Mouse (Mus musculus) ZHBTc4 (cell line): ENCODE data around the gene Tbc1d15.

Source experiments
- DNase-seq: peaks from one replicate; pipeline ENCODE4 v3.0.0-alpha.2; 2011; ENCODE audit warnings: low read depth, low spot score

Tbc1d15 gene

DNA sequence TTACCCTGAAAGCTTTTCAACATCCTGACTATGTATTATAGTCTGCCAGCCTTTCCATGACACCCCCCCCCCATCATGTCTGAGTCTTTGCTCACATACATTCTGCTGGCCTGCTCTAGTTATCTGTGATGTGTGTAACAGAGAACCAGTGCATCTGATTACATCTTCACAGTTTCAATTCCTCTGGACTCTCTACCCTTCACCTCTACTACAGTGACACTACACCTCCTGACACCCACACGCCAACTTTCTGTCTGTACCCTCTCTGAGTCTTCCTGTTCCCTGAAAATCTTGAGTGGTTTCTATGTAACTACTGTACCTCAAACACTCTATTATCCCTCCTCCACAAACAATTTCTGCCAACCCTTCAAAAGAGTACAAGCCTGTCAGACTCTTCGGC is 5.8 kb downstream of the Tbc1d15 start:
- no peak for DNase-seq

DNA sequence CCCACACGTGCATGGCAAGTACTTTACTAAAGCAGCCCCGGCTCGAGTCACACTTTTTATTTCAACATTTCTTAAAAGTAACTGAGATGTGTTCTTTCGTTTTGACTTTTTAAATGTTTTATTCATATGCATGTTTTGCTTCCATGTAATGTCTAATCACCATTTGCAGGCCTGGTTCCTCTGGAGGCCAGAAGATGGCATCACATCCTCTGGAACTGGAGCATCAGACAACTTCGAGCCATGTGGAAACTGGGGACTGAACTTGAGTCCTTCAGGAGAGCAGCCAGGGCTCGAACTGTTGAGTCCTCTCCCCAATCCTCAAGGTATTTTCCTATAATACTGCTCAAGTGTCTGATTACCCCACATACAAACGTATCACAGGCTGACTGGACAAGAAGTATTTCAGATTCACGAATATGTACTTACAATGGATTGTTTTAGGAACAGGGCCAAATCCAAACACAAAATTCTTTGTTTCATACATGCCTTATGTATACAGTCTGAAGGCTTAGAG is 10.1 kb downstream of the Tbc1d15 start:
- peak; percentile 29 for DNase-seq

DNA sequence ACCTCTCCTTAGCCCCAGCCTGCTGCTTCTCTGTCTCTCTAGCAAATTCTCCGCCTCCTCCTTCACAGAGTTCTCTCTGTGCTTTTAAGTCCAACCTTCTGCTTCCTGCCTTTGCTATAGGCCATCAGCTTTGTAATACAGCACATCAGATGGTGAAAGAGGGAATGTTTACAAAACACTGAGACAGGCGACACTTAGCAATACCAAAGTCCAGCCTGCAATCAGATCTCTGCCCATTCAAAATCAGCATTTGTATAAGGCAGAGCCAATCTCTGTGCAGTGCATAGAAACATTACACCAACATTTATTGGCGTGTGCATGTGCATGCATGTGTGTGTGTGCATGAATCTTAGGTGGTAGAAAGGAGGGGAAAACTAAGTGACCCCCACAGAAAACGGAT is 13.3 kb downstream of the Tbc1d15 start:
- DNase-seq = no peak

DNA sequence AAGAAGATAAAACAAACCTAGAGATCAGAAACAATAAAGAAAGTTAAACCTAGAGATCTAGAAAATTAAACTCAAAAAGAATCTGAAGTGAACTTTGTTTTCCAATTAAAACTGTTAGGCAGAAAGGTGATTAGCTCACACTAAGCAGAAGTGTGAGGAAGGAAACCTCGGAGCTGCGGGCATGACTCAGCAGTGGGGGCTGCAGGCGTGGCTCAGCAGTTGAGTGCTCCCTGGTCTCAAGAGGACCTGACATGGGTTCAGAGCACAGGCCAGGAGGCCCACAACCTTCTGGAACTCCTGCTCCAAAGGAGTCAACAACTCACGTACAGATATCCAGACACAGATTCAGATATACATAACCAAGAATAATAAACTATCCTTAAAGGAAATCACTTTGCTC is 14.5 kb downstream of the Tbc1d15 start:
- no peak for DNase-seq

DNA sequence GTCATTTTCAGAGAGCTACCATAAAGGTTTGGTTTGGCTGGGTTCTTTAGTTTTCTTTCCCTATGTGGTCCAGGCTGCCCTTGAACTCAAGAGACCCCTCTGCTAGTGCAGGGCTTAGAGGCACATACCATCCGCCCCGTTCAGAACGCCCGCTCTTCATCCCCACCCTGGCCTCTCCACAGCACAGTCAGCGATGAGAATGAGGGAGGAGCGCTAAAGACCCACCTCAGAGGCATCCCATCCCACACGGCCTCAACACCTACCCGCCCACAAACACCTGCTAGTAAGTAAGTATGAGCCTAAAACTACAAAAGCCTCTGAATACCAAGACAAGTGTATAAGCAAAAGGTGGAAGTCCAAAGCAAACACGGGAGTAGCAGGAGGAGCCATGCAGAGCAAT is 15.8 kb downstream of the Tbc1d15 start:
- DNase-seq = no peak

DNA sequence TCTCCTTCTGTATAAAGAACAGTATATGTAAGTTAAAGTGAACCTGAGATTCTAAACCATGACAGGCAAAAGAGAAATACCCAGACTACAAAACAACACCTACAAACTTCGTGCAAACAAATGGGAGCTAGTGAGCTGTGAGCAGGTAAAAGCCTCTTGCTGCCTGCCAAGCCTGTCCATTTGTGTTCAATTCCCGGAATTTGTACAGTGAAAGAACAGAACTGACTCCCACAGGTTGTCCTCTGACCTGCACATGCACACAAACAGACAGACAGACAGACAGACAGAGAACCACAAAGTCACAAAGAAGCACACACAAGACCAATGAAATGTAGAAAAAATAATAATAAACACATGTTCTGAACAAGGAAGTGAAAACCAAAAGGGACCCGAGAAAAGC is 17.5 kb downstream of the Tbc1d15 start:
- DNase-seq = no peak

DNA sequence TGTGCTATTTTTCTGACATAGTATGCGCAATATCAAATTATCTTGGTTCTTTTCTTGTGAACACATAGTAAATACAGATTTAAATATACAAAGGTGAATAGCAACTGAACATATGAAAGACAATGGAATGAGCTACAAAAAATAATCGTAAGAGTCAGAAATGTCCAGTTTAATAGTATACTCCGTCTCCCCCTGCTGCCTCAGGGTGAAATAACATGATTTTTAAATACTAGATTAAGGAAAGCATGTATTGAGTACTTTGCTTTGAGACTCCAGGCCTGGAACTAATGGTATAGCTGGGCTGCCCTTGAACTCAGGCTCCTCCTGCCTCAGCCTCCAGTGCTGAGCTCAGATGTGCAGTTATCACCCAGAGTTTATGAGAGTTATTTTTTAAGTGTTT is 18.8 kb downstream of the Tbc1d15 start:
- DNase-seq = no peak

DNA sequence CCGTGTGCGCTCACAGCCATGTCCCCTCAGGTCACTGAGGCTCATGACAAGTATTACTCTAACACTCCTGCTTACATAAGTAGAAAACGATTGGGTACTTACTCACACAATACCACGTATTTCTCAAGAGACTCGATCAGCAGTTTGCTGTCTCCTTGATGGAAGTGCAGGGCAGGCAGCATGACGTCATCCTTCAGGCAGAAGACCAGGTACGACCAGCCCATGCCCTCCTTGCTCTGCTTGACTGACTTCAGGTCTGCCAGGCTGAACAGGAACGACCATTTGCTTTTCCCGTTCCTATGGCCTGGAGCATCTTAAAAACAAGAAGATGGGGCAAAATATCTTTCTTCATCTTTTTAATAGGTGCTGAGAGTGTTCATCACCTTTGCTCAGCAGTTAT is 22.2 kb downstream of the Tbc1d15 start:
- no peak for DNase-seq

DNA sequence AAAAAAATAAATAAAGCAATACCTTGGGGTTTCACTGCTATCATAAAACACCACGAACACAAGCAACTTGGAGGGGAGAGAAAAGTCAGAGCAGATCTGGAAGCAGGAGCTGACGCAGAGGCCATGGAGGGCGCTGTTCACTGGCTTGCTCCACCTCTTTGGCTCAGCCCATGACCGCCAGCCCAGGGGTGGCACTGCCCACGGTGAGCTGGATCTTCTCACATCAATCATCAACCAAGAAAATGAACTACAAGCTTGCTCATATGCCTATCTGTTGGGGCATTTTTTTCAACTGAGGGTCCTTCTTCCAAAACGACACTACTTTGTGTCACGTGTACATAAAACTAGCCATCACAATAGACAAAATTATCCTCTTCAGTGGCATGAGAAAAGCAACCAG is 24.7 kb downstream of the Tbc1d15 start:
- no peak for DNase-seq

DNA sequence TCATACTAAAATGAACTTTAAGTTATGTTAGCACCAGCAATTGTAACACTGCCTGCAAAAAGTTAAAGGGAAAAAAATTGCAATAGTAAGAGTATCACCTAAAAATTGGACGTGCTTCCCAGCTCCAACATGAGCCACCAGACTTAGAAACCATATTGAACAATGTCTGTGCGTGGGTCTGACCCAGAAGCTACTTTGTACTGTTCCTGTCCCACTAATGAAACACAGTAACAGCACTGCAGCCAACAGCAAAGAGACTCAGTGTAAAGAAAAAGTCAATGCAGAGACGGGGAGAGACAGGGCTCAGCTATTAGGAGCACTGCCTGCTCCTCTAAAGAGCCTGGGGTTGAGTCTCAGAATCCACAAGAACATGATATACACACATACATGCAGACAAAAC is 27.4 kb downstream of the Tbc1d15 start:
- no peak for DNase-seq

DNA sequence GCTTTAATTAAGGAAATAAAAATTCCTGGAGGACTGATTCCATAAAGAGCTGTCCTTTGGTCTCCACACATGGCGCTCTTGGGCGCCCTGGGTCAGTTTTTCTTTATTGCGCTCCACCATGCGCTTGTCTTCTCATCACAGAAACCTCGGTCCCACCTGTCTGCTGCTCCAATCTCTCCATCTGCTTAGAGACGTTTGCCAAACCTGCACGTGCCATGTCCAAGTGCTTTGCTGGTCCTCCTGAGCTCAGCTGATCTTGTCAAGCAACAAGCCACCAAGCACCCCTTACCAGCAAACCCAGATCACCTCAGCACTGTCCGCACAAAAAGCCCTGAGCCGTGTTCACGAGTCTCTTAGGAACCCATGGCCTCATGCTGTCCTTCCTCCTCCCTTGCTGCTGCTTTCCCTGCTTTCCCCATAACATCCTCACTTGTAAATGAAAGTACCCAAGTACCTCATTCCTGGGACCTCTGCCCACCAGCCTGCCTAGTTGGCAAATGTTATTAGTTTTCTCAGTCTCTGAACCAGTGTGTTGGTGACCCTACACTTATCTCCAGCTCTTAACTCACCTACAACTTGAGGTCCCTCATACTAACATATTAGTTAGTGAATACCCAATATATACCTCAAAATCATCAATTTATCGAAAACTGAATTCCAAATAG is 38.2 kb downstream of the Tbc1d15 start:
- DNase-seq = no peak

DNA sequence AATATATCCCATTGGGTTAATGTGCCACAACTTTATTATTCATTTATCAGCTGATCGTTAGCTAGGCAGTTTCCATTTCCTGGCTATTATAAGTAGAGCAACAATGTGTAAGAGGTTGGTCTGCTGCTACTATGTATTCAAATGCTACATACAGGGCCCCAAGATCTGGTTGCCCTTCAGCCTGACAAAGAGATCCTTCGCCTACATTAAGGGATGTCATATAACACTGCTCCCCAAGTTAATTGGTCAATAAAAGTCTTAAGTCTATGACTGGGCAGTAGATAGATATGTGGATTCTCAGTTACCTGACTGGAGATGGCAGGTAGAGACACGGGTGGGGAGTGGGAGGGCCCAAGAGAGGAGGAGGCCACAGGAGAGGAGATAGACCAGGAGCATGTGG is 45.4 kb downstream of the Tbc1d15 start:
- DNase-seq = no peak

DNA sequence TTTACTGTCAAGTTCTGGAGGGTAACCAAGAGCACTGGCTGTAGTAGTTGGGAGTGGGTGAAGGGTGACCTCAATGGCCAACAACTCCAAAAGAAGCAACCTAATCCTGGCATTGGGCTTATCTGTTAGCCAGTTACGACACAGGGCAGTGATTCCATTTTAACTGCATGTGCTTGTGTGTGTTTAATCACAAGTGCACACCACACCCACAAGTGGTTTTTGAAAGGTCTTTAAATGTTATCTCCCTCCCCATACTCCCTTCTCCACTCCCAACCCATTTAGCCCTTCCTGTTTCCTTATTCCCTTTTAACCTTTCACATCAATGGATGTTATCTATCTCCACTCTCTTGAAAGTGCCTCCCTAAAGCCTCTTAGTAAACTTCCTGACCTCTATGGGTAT is 46.0 kb downstream of the Tbc1d15 start:
- no peak for DNase-seq

DNA sequence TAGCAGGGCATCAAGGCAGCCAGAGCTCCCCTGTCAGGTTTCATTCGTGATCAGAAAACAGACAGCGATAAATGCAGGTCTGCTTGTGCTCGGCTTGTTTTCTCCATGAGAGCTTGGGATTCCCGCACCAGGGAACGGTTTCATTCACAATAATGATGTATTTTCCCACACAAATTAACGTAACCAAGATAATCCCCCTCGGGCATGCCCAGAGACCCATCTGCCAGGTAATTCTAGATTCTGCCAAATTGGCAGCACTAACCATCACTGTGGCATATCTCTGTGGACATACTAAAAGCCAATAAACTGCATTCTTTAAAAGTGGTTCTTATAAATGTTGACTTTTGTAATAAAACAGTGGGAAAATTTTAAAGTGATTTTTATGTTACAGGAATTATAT is 60.1 kb downstream of the Tbc1d15 start:
- no peak for DNase-seq

DNA sequence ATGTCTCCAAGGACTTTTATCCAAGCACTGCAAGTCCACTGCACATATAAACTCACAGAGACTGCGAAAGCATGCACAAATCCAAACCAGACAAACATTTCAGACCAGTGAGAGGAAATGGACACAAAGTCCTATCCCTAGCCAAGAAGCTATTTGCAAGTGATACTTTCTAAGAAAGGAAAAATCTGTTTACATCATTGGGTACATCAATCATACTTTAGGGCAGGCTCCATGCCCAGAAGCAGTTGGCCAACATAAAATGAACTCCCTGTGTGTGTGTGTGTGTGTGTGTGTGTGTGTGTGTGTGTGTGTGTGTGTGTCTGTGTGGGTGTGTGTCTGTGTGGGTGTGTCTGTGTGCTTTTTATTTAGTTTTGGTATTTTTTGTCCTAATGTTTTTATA is 63.9 kb downstream of the Tbc1d15 start:
- DNase-seq = no peak

DNA sequence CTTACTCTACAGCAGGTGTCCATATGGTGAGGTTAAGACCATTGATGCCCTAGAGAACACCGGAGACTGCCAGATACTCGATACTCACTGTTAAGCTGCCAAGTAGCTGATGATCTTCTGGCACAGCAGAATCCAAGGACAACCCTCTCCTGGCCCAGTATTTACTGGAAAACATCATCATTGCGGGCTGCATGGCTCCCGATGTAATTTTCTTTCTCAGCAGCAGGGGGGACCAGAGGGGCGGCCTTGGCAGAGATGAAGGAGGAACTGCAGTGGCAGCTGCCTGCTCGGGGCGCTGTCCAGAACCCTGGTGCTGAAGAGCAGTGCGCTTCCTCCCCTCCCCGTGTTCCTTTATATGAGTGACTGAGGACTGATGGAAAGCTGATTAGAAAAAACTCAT is 66.6 kb downstream of the Tbc1d15 start, which contains the start of gene Tph2:
TSS of gene Tph2 (minus strand) at position 326 of the 400 bp plus-strand sequence.
- peak; percentile 87 for DNase-seq

DNA sequence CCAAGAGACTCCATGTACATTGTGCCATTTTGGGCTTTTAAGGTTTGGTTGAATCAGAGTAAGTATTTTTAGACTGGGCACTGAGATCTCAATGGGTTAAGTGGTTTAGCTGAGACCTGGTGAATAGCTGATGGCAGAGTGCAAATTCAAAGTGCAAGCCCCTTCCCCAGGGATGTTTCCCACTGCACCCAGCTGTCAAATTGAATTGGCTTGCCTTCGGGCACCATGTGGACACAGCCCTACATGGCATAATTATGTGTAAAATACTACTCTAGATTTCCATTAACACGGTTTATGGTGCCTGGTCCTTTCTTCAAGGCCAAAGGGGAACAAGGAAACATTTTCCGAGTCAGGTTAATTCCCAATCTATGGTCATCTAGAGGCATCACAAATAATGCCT is 70.2 kb downstream of the Tbc1d15 start:
- DNase-seq = no peak

DNA sequence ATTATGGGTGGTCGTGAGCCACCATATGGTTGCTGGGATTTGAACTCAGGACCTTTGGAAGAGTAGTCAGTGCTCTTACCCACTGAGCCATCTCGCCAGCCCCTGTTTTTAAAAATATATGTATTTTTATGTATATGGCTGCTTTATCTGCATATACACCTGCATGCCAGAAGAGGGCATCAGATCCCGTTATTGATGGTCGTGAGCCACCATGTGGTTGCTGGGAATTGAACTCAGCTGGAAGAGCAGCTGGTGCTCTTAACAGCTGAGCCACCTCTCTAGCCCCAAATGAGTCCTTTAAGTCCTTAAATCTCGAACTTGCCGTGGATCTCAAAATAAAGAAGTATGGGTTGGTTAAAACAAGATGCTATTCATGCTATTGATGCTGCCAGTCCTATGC is 73.2 kb downstream of the Tbc1d15 start:
- peak; percentile 26 for DNase-seq

DNA sequence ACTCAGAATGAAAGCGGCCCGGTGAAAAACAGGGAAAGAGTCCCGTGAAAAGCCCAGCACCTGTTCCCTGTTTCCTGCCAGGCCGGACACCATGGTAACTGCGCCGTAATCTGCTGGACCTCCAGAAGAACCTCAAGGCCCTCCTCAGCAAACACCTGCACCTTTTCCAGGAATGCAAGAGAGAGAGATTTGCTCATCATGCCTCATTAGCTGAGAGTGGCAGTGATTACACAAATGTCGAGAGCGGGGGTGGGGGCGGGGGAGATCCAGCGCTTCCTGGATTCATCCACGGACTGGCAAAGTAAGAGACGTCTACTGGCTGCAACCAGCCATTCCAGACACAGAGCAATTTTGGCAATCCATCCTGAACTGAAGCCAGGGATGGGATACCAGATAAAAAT is 75.7 kb downstream of the Tbc1d15 start:
- peak; percentile 23 for DNase-seq

DNA sequence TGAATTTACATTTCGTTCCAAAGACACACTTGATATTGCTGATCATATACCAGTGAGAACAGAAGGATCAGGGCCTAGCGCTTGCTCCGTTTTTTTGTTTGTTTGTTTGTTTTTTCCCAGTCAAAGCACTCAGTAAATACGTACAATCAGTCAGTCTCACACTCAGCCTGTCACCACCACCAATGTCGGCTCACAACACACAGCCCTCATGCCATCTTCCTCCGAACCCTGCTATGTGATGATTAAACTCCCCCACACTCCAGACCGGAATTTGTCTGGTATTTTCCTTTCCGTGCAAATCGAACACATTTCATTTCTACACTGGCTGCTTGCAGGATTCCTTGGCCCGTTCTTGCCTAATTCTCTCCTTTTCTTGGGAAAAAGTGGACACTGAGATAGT is 77.9 kb downstream of the Tbc1d15 start:
- DNase-seq = no peak

DNA sequence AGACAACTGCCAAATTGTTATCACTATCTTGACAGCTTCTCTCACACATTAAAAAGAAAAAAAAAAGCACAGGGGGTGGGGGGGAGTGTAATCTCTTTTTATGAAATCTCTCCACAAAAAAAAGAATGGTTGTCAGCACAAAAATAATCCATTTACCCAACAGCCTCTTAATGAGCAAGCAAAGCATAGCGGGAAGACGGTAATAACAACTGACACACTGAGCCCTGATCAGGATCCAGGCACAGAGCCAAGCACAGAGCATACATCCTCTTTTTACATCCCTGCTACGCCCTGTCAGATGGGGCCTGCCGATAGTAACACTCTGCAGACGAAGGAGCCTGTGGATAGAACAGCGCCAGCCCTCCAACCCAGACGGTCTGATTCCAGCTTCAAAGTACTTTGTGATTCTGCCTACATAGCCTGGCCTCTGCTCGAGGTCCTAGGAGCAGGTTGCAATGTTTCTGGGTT is 79.9 kb downstream of the Tbc1d15 start:
- DNase-seq = no peak

DNA sequence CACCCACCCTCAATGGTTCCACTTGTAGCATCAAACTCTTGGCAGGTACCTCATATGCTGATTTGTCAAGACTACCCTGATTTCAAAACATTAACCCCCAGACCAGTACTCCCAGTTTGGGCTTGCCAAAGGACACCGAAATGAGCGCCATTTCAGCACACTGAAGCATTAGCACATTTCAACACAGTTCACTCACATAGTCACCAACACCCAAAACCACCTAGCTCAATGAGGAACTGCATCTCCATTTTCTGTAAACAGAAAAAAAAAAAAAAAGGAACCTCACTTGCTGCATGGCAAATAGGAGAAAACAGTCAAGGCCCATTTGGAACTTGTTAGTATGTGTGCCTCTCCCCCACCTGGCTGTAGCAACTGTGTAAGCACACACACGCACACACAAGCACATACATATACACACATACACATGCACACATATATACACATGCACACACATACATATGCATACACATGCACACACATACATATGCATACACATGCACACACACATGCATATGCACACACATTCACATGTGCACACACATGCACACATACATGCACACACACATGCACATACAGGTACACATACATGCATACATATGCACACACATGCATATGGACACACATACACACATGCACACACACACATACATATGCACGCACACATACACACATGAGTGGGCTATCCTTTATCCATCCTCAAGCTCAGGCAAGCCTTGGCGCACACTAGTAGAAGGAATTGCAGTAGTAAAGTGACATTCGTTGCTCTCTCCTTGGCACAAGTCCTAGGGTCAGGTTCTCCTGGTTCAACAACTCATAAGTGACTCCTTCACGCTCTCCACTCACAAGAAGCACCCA is 80.5 kb downstream of the Tbc1d15 start:
- no peak for DNase-seq

DNA sequence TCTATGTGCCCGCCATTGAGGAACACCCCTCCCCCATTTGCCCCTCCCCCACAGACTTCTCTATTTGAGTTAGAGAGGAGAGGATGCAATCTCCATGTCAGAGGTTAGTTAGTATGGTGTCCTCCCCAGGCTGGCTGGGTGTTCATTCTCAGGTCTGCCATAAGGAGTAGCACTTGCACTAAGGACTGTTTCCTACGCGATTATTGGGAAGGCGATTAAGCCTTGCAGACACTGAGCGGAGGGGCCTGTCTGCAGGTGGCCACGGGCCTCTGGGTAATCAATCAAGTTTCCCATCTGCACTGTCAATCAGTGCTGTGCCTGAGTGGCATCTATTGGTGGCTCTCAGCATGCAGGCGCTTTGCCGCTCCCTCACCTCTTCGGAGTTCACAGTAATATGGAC is 81.9 kb downstream of the Tbc1d15 start:
- DNase-seq = no peak
